Mouse (Mus musculus): ENCODE data around the gene Usp24. TPM values are rescaled to one million over a fixed set of nuclear protein-coding genes. Genes with fewer than 3 reads are reported as not detected.
"Not testable (repeated sequence)": the region's sequence is repeated elsewhere in the genome, so short reads cannot be mapped to it uniquely, and the experiment has no call there.

Gene Usp24
- polyA plus RNA-seq, 1 experiment: 5.7 TPM

GRCm38 (mm10) chr4:106318976-106319375 is 3.0 kb downstream of the Usp24 start:
- peaks cover 8% of the 10 kb centered on the region for H3K36me3 ChIP-seq (ENCODE audit: control insufficient read depth, insufficient read depth)
- no peaks in the 10 kb centered on the region for H3K27me3 ChIP-seq (ENCODE audit: control insufficient read depth, insufficient read depth, insufficient read length)
- no peak overlapping the region for H3K4me3 ChIP-seq (ENCODE audit: insufficient read depth, poor library complexity, severe bottlenecking)
- peaks cover 76% of the 10 kb centered on the region for H3K79me3 ChIP-seq (ENCODE audit: low read depth)
- peaks cover 88% of the 10 kb centered on the region for H3K79me2 ChIP-seq (ENCODE audit: control insufficient read depth, insufficient read depth)
- H3ac ChIP-seq (ENCODE audit: control insufficient read depth, insufficient read length, low read depth): no peak overlapping the region
- no peak for TF ChIP-seq CTCF (IDR thresholded peaks at IDR 0.05; ENCODE audit: control insufficient read depth, insufficient read depth, insufficient read length)

GRCm38 (mm10) chr4:106322846-106323245 is 6.8 kb downstream of the Usp24 start:
- Histone ChIP-seq H3K4me3 (ENCODE audit: insufficient read depth, poor library complexity, severe bottlenecking) (no peak overlapping the region), H3ac (ENCODE audit: control insufficient read depth, insufficient read length, low read depth) (no peak overlapping the region), H3K27me3 (ENCODE audit: control insufficient read depth, insufficient read depth, insufficient read length) (no peaks in the 10 kb centered on the region), H3K36me3 (ENCODE audit: control insufficient read depth, insufficient read depth) (peaks cover 24% of the 10 kb centered on the region), H3K79me3 (ENCODE audit: low read depth) (peaks cover 97% of the 10 kb centered on the region), H3K79me2 (ENCODE audit: control insufficient read depth, insufficient read depth) (peaks cover 100% of the 10 kb centered on the region)
- no peak for TF ChIP-seq MYOD1 (IDR thresholded peaks at IDR 0.05; ENCODE audit: control insufficient read depth, insufficient read length, low read depth)
- TF ChIP-seq MYOG (IDR thresholded peaks at IDR 0.05; ENCODE audit: control insufficient read depth, extremely low read depth, insufficient read length): no peak

- no peaks in the 10 kb centered on the region for H3K27me3 ChIP-seq (ENCODE audit: control insufficient read depth, insufficient read depth, insufficient read length)
- no peak overlapping the region for H3ac ChIP-seq (ENCODE audit: control insufficient read depth, insufficient read length, low read depth)
- TF ChIP-seq MAX (IDR thresholded peaks at IDR 0.05) (no peak), MYOD1 (IDR thresholded peaks at IDR 0.05; ENCODE audit: control insufficient read depth, insufficient read length, low read depth) (no peak), FOSL1 (IDR thresholded peaks at IDR 0.05; ENCODE audit: insufficient read depth, low read length, poor library complexity, severe bottlenecking) (no peak), CEBPB (IDR thresholded peaks at IDR 0.05; ENCODE audit: low read depth) (no peak), CTCF (IDR thresholded peaks at IDR 0.05; ENCODE audit: control insufficient read depth, insufficient read depth, insufficient read length) (no peak), USF1 (IDR thresholded peaks at IDR 0.05; ENCODE audit: low read depth) (no peak), MYOG (IDR thresholded peaks at IDR 0.05; ENCODE audit: control insufficient read depth, extremely low read depth, insufficient read length) (no peak)
- H3K79me3 ChIP-seq (ENCODE audit: low read depth): peaks cover 95% of the 10 kb centered on the region
- H3K36me3 ChIP-seq (ENCODE audit: control insufficient read depth, insufficient read depth): peaks cover 24% of the 10 kb centered on the region
- H3K4me3 ChIP-seq (ENCODE audit: insufficient read depth, poor library complexity, severe bottlenecking): no peak overlapping the region
- peaks cover 100% of the 10 kb centered on the region for H3K79me2 ChIP-seq (ENCODE audit: control insufficient read depth, insufficient read depth)
Observed at GRCm38 (mm10) chr4:106323318-106323717, 7.3 kb downstream of the Usp24 start.

GRCm38 (mm10) chr4:106327436-106327835 is 11.4 kb downstream of the Usp24 start:
- Histone ChIP-seq H3K27me3 (ENCODE audit: control insufficient read depth, insufficient read depth, insufficient read length) (no peaks in the 10 kb centered on the region), H3ac (ENCODE audit: control insufficient read depth, insufficient read length, low read depth) (no peak overlapping the region), H3K36me3 (ENCODE audit: control insufficient read depth, insufficient read depth) (peaks cover 21% of the 10 kb centered on the region), H3K79me3 (ENCODE audit: low read depth) (peaks cover 92% of the 10 kb centered on the region), H3K79me2 (ENCODE audit: control insufficient read depth, insufficient read depth) (peaks cover 100% of the 10 kb centered on the region), H3K4me3 (ENCODE audit: insufficient read depth, poor library complexity, severe bottlenecking) (no peak overlapping the region)
- TF ChIP-seq MYOG (IDR thresholded peaks at IDR 0.05; ENCODE audit: control insufficient read depth, extremely low read depth, insufficient read length): no peak
- no peak for TF ChIP-seq MYOD1 (IDR thresholded peaks at IDR 0.05; ENCODE audit: control insufficient read depth, insufficient read length, low read depth)
- TF ChIP-seq CEBPB (IDR thresholded peaks at IDR 0.05; ENCODE audit: low read depth): no peak
- TF ChIP-seq MAX (IDR thresholded peaks at IDR 0.05): no peak
- no peak for TF ChIP-seq CTCF (IDR thresholded peaks at IDR 0.05; ENCODE audit: control insufficient read depth, insufficient read depth, insufficient read length)
- no peak for TF ChIP-seq FOSL1 (IDR thresholded peaks at IDR 0.05; ENCODE audit: insufficient read depth, low read length, poor library complexity, severe bottlenecking)
- no peak for TF ChIP-seq USF1 (IDR thresholded peaks at IDR 0.05; ENCODE audit: low read depth)

- Histone ChIP-seq H3K27me3 (ENCODE audit: control insufficient read depth, insufficient read depth, insufficient read length) (no peaks in the 10 kb centered on the region), H3ac (ENCODE audit: control insufficient read depth, insufficient read length, low read depth) (no peak overlapping the region), H3K79me2 (ENCODE audit: control insufficient read depth, insufficient read depth) (peaks cover 100% of the 10 kb centered on the region), H3K4me3 (ENCODE audit: insufficient read depth, poor library complexity, severe bottlenecking) (no peak overlapping the region), H3K79me3 (ENCODE audit: low read depth) (peaks cover 91% of the 10 kb centered on the region), H3K36me3 (ENCODE audit: control insufficient read depth, insufficient read depth) (peaks cover 21% of the 10 kb centered on the region)
- TF ChIP-seq CEBPB (IDR thresholded peaks at IDR 0.05; ENCODE audit: low read depth) (no peak), USF1 (IDR thresholded peaks at IDR 0.05; ENCODE audit: low read depth) (no peak), CTCF (IDR thresholded peaks at IDR 0.05; ENCODE audit: control insufficient read depth, insufficient read depth, insufficient read length) (no peak), MAX (IDR thresholded peaks at IDR 0.05) (no peak), FOSL1 (IDR thresholded peaks at IDR 0.05; ENCODE audit: insufficient read depth, low read length, poor library complexity, severe bottlenecking) (no peak), MYOG (IDR thresholded peaks at IDR 0.05; ENCODE audit: control insufficient read depth, extremely low read depth, insufficient read length) (no peak), MYOD1 (IDR thresholded peaks at IDR 0.05; ENCODE audit: control insufficient read depth, insufficient read length, low read depth) (no peak)
Observed at GRCm38 (mm10) chr4:106328704-106329103, 12.7 kb downstream of the Usp24 start.

- H3K4me3 ChIP-seq (ENCODE audit: insufficient read depth, poor library complexity, severe bottlenecking); H3ac ChIP-seq (ENCODE audit: control insufficient read depth, insufficient read length, low read depth); H3K27me3 ChIP-seq (ENCODE audit: control insufficient read depth, insufficient read depth, insufficient read length): not testable (repeated sequence)
- H3K36me3 ChIP-seq (ENCODE audit: control insufficient read depth, insufficient read depth): peaks cover 21% of the 10 kb centered on the region
- H3K79me3 ChIP-seq (ENCODE audit: low read depth): peaks cover 91% of the 10 kb centered on the region
- peaks cover 100% of the 10 kb centered on the region for H3K79me2 ChIP-seq (ENCODE audit: control insufficient read depth, insufficient read depth)
Observed at GRCm38 (mm10) chr4:106329171-106329570, 13.2 kb downstream of the Usp24 start.

Measured in C2C12 (cell line).